Mouse (Mus musculus) CH12.LX (cell line): ENCODE results near the gene Rad54l2.

Source experiments
- CHD2 ChIP-seq: IDR thresholded peaks from 2 replicates; pipeline ENCODE4 v1.6.1; 2011; ENCODE audit warnings: low read length, improper control_type of control experiment
- CTCF ChIP-seq, 2 experiments: IDR thresholded peaks in 1 of 2; conservative IDR thresholded peaks in 1 of 2; 2 replicates each; pipeline ENCODE4 v1.5.1; 2011 to 2012; ENCODE audit warnings: low read depth in 2 of 2, low read length in 2 of 2, improper control_type of control experiment in 1 of 2, inconsistent platforms in 1 of 2, mild to moderate bottlenecking in 1 of 2, moderate library complexity in 1 of 2
- ELF1 ChIP-seq: IDR thresholded peaks from 2 replicates; pipeline ENCODE4 v1.6.1; 2014; ENCODE audit warnings: low read depth, mild to moderate bottlenecking, inconsistent platforms, low read length, improper control_type of control experiment
- EP300 ChIP-seq: IDR thresholded peaks from 2 replicates; pipeline ENCODE4 v1.6.1; 2011; ENCODE audit warnings: low read length, improper control_type of control experiment
- ETS1 ChIP-seq: conservative IDR thresholded peaks from 2 replicates; pipeline ENCODE4 v1.6.1; 2012; ENCODE audit warnings: low read depth, mild to moderate bottlenecking, inconsistent platforms, low read length, improper control_type of control experiment, moderate library complexity
- MAX ChIP-seq: IDR thresholded peaks from 2 replicates; pipeline ENCODE4 v1.6.1; 2011; ENCODE audit warnings: low read length, improper control_type of control experiment
- POLR2A ChIP-seq: IDR thresholded peaks from 2 replicates; pipeline ENCODE4 v1.6.1; 2011; ENCODE audit warnings: low read depth, mild to moderate bottlenecking, improper control_type of control experiment, low read length
- RCOR1 ChIP-seq: conservative IDR thresholded peaks from 2 replicates; pipeline ENCODE4 v1.6.1; 2012; ENCODE audit warnings: low read depth, mild to moderate bottlenecking, inconsistent platforms, low read length, improper control_type of control experiment
- SIN3A ChIP-seq: IDR thresholded peaks from 2 replicates; pipeline ENCODE4 v1.6.1; 2012; ENCODE audit warnings: low read length, improper control_type of control experiment, inconsistent platforms
- UBTF ChIP-seq: IDR thresholded peaks from 2 replicates; pipeline ENCODE4 v1.6.1; 2012; ENCODE audit warnings: low read depth, mild to moderate bottlenecking, inconsistent platforms, low read length, improper control_type of control experiment, moderate library complexity
- ZC3H11A ChIP-seq: IDR thresholded peaks from 2 replicates; pipeline ENCODE4 v1.6.1; 2012; ENCODE audit warnings: low read depth, mild to moderate bottlenecking, inconsistent platforms, low read length, improper control_type of control experiment
- ZKSCAN1 ChIP-seq: IDR thresholded peaks from 2 replicates; pipeline ENCODE4 v1.6.1; 2012; ENCODE audit warnings: low read depth, inconsistent platforms, low read length, improper control_type of control experiment, borderline replicate concordance

GRCm38 (mm10) chr9:106725435-106725834 lies 63.6 kb downstream of the Rad54l2 start:
- TF ChIP-seq MAX (no peak), POLR2A (no peak), CTCF (conservative IDR thresholded peaks at IDR 0.05 in 1 of 2, IDR thresholded peaks at IDR 0.05 in 1 of 2; ENCODE audit: low read depth in 2 of 2, low read length in 2 of 2) (no peak), RCOR1 (no peak), SIN3A (no peak), ELF1 (no peak), UBTF (no peak), ZC3H11A (no peak), CHD2 (no peak), EP300 (no peak), ETS1 (no peak), ZKSCAN1 (no peak)
